12 mouse cellular contexts compared by ENCODE assay signal in genomic region chr5:17271722-17272479, GRCm38 (mm10).
DNase-seq lines count a peak whose midpoint lies in the region; ATAC-seq and TF ChIP-seq lines count a peak whose summit lies in the region.
"Had no signal": no experiment of that assay in that cellular context is flagged by ENCODE, and none has a peak within 500 bp of the region (broad histone marks: within the 10 kb centered on the region; RNA-seq: fewer than 3 reads in every experiment).

No protein-coding gene starts in this region.

- no peaks in the 10 kb centered on the region for H3K36me3 ChIP-seq in hindbrain, postnatal 0 days (ENCODE audit: insufficient read depth, low read length)
- H3K36me3 ChIP-seq in hindbrain, embryonic 11.5 days (ENCODE audit: control insufficient read depth, insufficient read depth, low read length): no peaks in the 10 kb centered on the region
- no peaks in the 10 kb centered on the region for H3K36me3 ChIP-seq in intestine, embryonic 14.5 days (ENCODE audit: control insufficient read depth, insufficient read depth, low read length)
- no peaks in the 10 kb centered on the region for H3K36me3 ChIP-seq in small intestine, adult 2 months (ENCODE audit: control insufficient read depth, insufficient read depth, low read length)
- no peaks in the 10 kb centered on the region for H3K36me3 ChIP-seq in liver, embryonic 11.5 days (ENCODE audit: control insufficient read depth, insufficient read depth, low read length)
- H3K36me3 ChIP-seq: heart, embryonic 15.5 days; limb, embryonic 15.5 days; midbrain, embryonic 13.5 days had no signal

- H3K4me1 ChIP-seq in hindbrain, postnatal 0 days (ENCODE audit: insufficient read depth, low read length): no peaks in the 10 kb centered on the region
- no peaks in the 10 kb centered on the region for H3K4me1 ChIP-seq in hindbrain, embryonic 11.5 days (replicated peaks; ENCODE audit: control insufficient read depth, insufficient read depth, low read length)
- no peaks in the 10 kb centered on the region for H3K4me1 ChIP-seq in intestine, embryonic 14.5 days (replicated peaks; ENCODE audit: control insufficient read depth, insufficient read depth, low read length)
- peaks cover 4% of the 10 kb centered on the region; the same call in 1 of the 2 replicates for H3K4me1 ChIP-seq in small intestine, adult 2 months (ENCODE audit: control insufficient read depth, insufficient read depth, insufficient read length, low read length)
- no peaks in the 10 kb centered on the region for H3K4me1 ChIP-seq in liver, embryonic 11.5 days (replicated peaks; ENCODE audit: control insufficient read depth, insufficient read depth, low read length)
- H3K4me1 ChIP-seq: limb, embryonic 15.5 days; midbrain, embryonic 13.5 days had no signal

- DNase-seq in hindbrain, postnatal 0 days (ENCODE audit: low spot score): peak; percentile 3
- DNase-seq in hindbrain, embryonic 11.5 days (ENCODE audit: low spot score): no peak
- peak; percentile 65 for DNase-seq in intestine, embryonic 14.5 days (ENCODE audit: low spot score)
- peak; percentile 66 to 71 for DNase-seq in kidney, postnatal 25 days
- no peak for DNase-seq in layer of hippocampus, adult 9-10 months (ENCODE audit: low spot score)
- DNase-seq in liver, embryonic 11.5 days (ENCODE audit: low spot score): no peak
- DNase-seq in neural tube, embryonic 10.5 days (ENCODE audit: extremely low spot score, low spot score): no peak

- H3K4me2 ChIP-seq in hindbrain, postnatal 0 days (ENCODE audit: low read depth, low read length): no peak overlapping the region
- H3K4me2 ChIP-seq in hindbrain, embryonic 11.5 days (replicated peaks; ENCODE audit: low read depth, low read length): no peak overlapping the region
- no peak overlapping the region for H3K4me2 ChIP-seq in intestine, embryonic 14.5 days (ENCODE audit: low read length)
- H3K4me2 ChIP-seq in liver, embryonic 11.5 days: no peak overlapping the region
- H3K4me2 ChIP-seq: heart, embryonic 15.5 days; limb, embryonic 15.5 days; midbrain, embryonic 13.5 days had no signal

- WGBS in hindbrain, postnatal 0 days: 83% methylated on average over 3 of the region's 3 CpGs
- 78% methylated on average over 3 of the region's 3 CpGs for WGBS in hindbrain, embryonic 11.5 days
- WGBS in intestine, embryonic 14.5 days: 52% methylated on average over 3 of the region's 3 CpGs
- 25% methylated on average over 3 of the region's 3 CpGs for WGBS in small intestine, adult 2 months
- 62% methylated on average over 3 of the region's 3 CpGs for WGBS in liver, embryonic 11.5 days

- no peak overlapping the region for H3K27ac ChIP-seq in hindbrain, postnatal 0 days
- H3K27ac ChIP-seq in hindbrain, embryonic 11.5 days (ENCODE audit: low read depth, low read length): no peak overlapping the region
- peak overlapping the region; percentile 29 for H3K27ac ChIP-seq in intestine, embryonic 14.5 days (ENCODE audit: low read depth)
- 0 out of 2 replicates have a peak overlapping the region, but pooled peaks have one; percentile 51 for H3K27ac ChIP-seq in small intestine, adult 2 months (ENCODE audit: insufficient read depth, low read depth, low read length)
- H3K27ac ChIP-seq in liver, embryonic 11.5 days (ENCODE audit: low read depth, low read length): no peak overlapping the region
- H3K27ac ChIP-seq: heart, embryonic 15.5 days; limb, embryonic 15.5 days; midbrain, embryonic 13.5 days had no signal

- ATAC-seq in hindbrain, postnatal 0 days: no peak
- no peak for ATAC-seq in hindbrain, embryonic 11.5 days (ENCODE audit: low FRiP score)
- peak; percentile 95 for ATAC-seq in intestine, embryonic 14.5 days (replicated peaks; ENCODE audit: low FRiP score, low TSS enrichment, low read depth)
- ATAC-seq in liver, embryonic 11.5 days (replicated peaks; ENCODE audit: low FRiP score): no peak
- ATAC-seq: CD4-positive, CD25-positive, alpha-beta regulatory T cell, adult 4 months; midbrain, embryonic 13.5 days had no signal

- TF ChIP-seq POLR2A in small intestine, adult 2 months (IDR thresholded peaks at IDR 0.05; ENCODE audit: low read depth, low read length): no peak

- H3K4me3 ChIP-seq in hindbrain, postnatal 0 days (ENCODE audit: low read length): no peak overlapping the region
- H3K4me3 ChIP-seq in hindbrain, embryonic 11.5 days (ENCODE audit: low read depth, low read length): no peak overlapping the region
- no peak overlapping the region for H3K4me3 ChIP-seq in intestine, embryonic 14.5 days (ENCODE audit: low read depth, low read length)
- H3K4me3 ChIP-seq in small intestine, adult 2 months (ENCODE audit: low read depth, low read length): no peak overlapping the region
- no peak overlapping the region for H3K4me3 ChIP-seq in liver, embryonic 11.5 days (ENCODE audit: low read depth, low read length)
- H3K4me3 ChIP-seq: heart, embryonic 15.5 days; limb, embryonic 15.5 days; midbrain, embryonic 13.5 days had no signal

- no peak overlapping the region for H3K9ac ChIP-seq in hindbrain, postnatal 0 days (replicated peaks; ENCODE audit: low read length)
- H3K9ac ChIP-seq in hindbrain, embryonic 11.5 days (ENCODE audit: low read depth, low read length): no peak overlapping the region
- no peak overlapping the region for H3K9ac ChIP-seq in intestine, embryonic 14.5 days (ENCODE audit: low read length)
- H3K9ac ChIP-seq in liver, embryonic 11.5 days (ENCODE audit: low read depth, low read length): no peak overlapping the region
- H3K9ac ChIP-seq: heart, embryonic 15.5 days; limb, embryonic 15.5 days; midbrain, embryonic 13.5 days had no signal

- no peaks in the 10 kb centered on the region for H3K9me3 ChIP-seq in hindbrain, postnatal 0 days (ENCODE audit: low read length)
- H3K9me3 ChIP-seq in hindbrain, embryonic 11.5 days (ENCODE audit: control insufficient read depth, low read length): no peaks in the 10 kb centered on the region; the same call in 1 of the 2 replicates
- H3K9me3 ChIP-seq in intestine, embryonic 14.5 days (ENCODE audit: control insufficient read depth, low read length): 0 out of 2 replicates have a peak, but pooled peaks cover 4% of the 10 kb centered on the region
- H3K9me3 ChIP-seq in liver, embryonic 11.5 days (ENCODE audit: control insufficient read depth, low read length): no peaks in the 10 kb centered on the region
- H3K9me3 ChIP-seq: heart, embryonic 15.5 days; limb, embryonic 15.5 days; midbrain, embryonic 13.5 days had no signal

- TF ChIP-seq CTCF in hindbrain, postnatal 0 days (IDR thresholded peaks at IDR 0.05; ENCODE audit: low read depth): no peak
- TF ChIP-seq CTCF in small intestine, adult 2 months (IDR thresholded peaks at IDR 0.05; ENCODE audit: extremely low read depth, insufficient read length, insufficient replicate concordance, low read depth, low read length): no peak

- no peaks in the 10 kb centered on the region for H3K27me3 ChIP-seq in hindbrain, postnatal 0 days (ENCODE audit: insufficient read depth, low read length)
- H3K27me3 ChIP-seq in hindbrain, embryonic 11.5 days (ENCODE audit: control insufficient read depth, insufficient read depth, low read length): no peaks in the 10 kb centered on the region
- H3K27me3 ChIP-seq in intestine, embryonic 14.5 days (replicated peaks; ENCODE audit: control insufficient read depth, insufficient read depth, low read length): no peaks in the 10 kb centered on the region
- no peaks in the 10 kb centered on the region for H3K27me3 ChIP-seq in small intestine, adult 2 months (ENCODE audit: control insufficient read depth, insufficient read depth, low read length)
- H3K27me3 ChIP-seq in liver, embryonic 11.5 days (replicated peaks; ENCODE audit: control insufficient read depth, insufficient read depth, low read length): no peaks in the 10 kb centered on the region
- H3K27me3 ChIP-seq: heart, embryonic 15.5 days; limb, embryonic 15.5 days; midbrain, embryonic 13.5 days had no signal

Comparison
In these comparisons a context has a peak if more than half of its experiments do, and no peak if none do; other contexts are left out.
1. DNase-seq: peak in hindbrain, postnatal 0 days (single experiment), intestine, embryonic 14.5 days (single experiment) and kidney, postnatal 25 days (2 of 2); none in hindbrain, embryonic 11.5 days (single experiment), layer of hippocampus, adult 9-10 months (single experiment), liver, embryonic 11.5 days (single experiment) and neural tube, embryonic 10.5 days (single experiment).
2. H3K27ac ChIP-seq: peak in intestine, embryonic 14.5 days (single experiment) and small intestine, adult 2 months (single experiment); none in hindbrain, postnatal 0 days (single experiment), hindbrain, embryonic 11.5 days (single experiment) and liver, embryonic 11.5 days (single experiment).